Mouse (Mus musculus) retina, embryonic 14.5 days (tissue): ENCODE measurements around the gene Cyp2b23.
"Not testable (repeated sequence)": the region's sequence is repeated elsewhere in the genome, so short reads cannot be mapped to it uniquely, and the experiment has no call there.

Source experiments
- DNase-seq: peaks from one replicate; pipeline ENCODE4 v3.0.0-alpha.2; 2015; ENCODE audit warnings: low spot score

The Cyp2b23 gene

DNA sequence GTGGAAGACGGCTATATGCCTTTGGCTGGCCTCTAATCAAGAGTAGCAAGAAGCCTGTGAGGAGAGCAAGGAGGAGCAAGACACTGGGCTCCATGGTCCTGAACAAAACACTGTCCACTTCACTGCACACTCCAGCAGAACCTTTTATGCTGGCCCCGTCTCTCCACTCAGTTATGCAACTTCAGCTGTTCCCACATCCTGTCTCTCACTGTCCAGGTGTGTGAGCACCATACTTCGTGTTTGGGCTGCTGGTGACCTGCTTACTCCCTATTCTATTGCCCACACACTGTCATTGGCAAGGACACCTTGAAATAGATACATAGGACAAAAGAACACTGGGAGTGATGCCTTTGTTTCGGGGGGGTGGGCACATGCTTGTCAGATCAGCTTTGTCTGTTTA is at the start of gene Cyp2b23:
TSS of gene Cyp2b23 (minus strand) at position 101 of the 400 bp plus-strand sequence.
- DNase-seq, result no peak

DNA sequence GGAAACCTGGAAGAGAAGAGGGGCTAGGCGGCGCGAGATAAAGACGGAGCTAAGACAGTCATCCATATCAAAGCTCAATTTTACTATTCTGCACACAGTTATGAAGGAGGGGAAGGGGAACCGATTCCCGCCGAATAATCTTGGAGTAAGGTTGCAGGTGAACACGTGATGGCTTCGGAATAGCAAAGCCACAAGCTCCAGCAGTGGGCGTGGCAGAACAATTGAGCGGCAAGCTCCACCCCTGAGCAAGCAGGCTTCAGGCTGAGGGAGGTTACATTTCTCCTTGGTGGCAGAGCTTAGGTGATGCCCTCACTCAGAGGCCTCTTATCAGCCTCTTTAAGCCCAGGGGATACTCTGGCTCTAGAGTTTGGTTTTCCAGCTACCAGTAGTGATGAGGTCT is 24.8 kb upstream of the Cyp2b23 start:
- DNase-seq, result no peak

DNA sequence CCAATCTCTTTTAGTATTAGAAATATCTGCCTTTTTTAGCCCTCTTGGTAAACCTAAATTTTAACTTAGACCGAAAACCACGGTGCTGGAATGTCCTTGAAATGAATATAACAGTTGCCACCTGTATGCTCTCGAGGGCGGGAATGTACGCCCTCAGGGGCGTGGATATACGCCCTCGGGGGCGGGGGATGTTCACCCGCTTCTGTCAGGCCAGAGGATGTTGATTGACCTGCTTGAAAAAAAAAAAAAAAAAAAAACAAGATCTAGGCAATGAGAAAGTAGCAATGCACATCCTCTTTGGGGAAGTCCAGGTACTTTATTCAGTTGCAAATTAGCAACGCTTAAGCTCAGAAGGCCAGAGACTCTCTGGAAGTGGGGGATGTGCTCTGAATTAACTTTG is 20.8 kb upstream of the Cyp2b23 start:
- DNase-seq, result no peak

DNA sequence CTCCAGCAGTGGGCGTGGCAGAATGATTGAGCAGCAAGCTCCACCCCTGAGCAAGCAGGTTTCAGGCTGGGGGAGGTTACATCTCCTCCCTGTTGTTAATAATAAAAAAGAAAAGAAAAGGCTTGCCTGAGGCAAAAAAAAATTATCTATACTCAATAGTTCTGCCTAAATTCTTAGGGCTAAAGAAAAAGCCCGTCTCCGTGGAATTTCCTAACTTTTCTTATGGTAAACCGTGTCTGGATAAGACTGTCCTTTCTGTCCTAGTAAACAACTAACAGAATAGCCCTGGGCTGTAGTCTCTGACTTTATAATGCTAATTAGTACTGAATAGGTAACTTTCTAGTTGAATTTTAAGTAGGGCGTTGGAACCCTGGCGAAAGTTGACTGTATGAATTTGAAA is 20.0 kb upstream of the Cyp2b23 start:
- DNase-seq, result not testable (repeated sequence)

DNA sequence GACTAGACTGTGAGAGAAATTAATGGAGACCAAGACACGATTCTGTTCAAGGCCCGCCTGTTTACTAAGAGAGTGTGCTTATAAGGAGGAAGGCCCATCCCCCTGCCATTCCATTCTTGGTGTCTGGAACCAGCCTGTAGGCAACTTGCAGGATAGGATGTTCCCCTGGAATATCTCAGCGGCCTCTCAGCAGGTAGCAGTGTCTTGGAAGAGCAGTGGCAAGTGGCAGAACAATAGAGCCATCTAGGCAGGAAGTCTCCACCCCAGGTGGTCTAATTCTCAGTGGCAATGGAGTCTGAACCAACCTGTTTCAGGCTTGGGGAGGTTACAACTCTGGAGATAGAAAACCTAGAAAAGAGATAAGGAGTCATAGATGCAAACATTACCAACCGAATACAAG is 13.9 kb upstream of the Cyp2b23 start:
- no peak for DNase-seq

DNA sequence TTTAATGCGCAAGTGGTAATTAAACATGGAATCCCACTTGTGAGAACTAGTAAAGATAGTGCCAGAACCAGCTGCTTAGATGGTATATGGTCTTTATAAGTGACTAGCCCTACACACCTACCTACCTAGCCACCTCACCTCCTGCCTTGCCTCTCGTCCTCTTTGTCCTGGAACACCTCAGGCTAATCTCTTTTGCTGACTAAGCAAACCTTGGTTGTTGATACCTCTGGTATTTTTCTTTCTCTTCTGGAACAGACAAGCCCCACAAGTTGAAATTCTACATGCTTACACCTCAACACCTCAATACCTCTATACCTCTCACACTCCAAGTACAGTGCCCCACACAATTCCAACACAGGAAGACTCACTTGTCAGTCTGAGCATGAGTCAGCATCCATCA is 524 bp downstream of the Cyp2b23 start:
- DNase-seq, result no peak

DNA sequence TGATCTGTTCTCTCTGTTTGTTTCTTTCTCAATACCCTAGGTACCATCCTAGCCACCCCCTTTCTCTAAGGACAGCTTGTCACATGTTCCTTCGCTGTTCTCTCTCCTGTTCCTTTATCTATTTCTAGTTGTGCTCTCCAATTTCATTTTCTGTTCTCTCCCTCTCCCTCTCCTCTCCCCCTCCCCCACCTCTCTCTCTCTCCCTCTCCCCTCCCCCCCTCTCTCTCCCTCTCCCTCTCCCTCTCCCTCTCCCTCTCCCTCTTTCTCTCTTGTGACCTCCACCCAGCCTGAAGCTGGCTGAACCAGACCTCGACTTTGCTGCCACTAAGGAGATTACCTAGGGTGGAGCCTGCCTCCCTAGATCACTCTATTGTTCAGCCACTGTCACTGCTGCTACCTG is 18.8 kb downstream of the Cyp2b23 start:
- DNase-seq, result not testable (repeated sequence)

DNA sequence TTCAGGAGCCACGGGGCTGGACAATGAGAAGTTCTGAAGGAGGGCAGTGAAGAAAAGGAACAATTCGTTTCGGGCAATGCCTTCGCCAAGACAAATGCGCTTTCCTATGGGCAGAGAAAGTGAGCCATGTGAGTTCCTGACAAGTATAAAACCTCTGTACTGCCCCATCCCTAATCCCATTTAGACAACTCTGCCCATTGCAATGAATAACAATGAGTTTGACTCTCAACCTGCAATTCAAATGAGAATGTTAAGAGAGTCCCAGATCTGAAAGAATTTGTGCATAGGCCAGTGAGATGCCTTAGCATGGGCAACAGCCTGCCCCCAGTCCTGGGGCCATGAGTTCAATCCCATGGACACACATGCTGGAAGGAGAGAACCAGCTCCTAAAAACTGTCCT is 20.2 kb downstream of the Cyp2b23 start:
- no peak for DNase-seq

DNA sequence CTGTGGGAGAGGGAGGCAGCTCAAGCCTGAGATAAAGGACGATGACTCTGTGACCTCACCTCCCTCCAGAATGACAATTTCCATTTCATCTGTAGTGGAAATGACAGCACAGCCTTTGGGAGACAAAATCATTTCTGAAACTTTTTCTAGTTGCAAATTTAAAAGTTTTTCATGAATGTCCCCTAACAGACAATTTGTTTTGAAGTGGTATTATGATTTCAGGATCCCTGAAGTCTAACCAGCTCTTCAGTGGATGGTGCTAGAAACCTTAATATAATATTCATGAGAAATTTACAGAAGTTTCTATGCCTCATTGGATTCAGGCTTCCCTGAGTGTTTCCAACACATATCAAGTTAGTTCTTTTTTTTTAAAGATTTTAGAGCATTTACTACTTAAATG is 67.9 kb downstream of the Cyp2b23 start, which contains the start of gene Vmn1r185:
TSS of gene Vmn1r185 (minus strand) at position 101 of the 400 bp plus-strand sequence.
- not testable (repeated sequence) for DNase-seq
